Mouse (Mus musculus) frontal cortex, postnatal 14 days (tissue): Measurements from ENCODE around the gene Ccnb1.
"Not testable (repeated sequence)": the region's sequence is repeated elsewhere in the genome, so short reads cannot be mapped to it uniquely, and the experiment has no call there.

Experiments
- DNase-seq, 2 experiments: peaks; one replicate each; pipeline ENCODE4 v3.0.0; 2022; ENCODE audit warnings: low spot score in 2 of 2

The Ccnb1 gene

GRCm38 (mm10) chr13:100786414-100786867 lies at the start of gene Ccnb1:
Gene Ccnb1 (minus strand): TSS chr13:100786570.
- DNase-seq = peak; percentile 78 to 85

GRCm38 (mm10) chr13:100834777-100835176 lies 48.4 kb upstream of the Ccnb1 start:
- DNase-seq = no peak

GRCm38 (mm10) chr13:100833640-100834002 lies 47.3 kb upstream of the Ccnb1 start:
- no peak for DNase-seq

GRCm38 (mm10) chr13:100832741-100833639 lies 46.6 kb upstream of the Ccnb1 start, which contains the start of gene Slc30a5:
Gene Slc30a5 (minus strand): TSS chr13:100833427.
- peak; percentile 99 for DNase-seq

GRCm38 (mm10) chr13:100832188-100832587 lies 45.8 kb upstream of the Ccnb1 start:
- DNase-seq = no peak

GRCm38 (mm10) chr13:100831123-100831522 lies 44.8 kb upstream of the Ccnb1 start:
- no peak for DNase-seq

GRCm38 (mm10) chr13:100825627-100826410 lies 39.4 kb upstream of the Ccnb1 start:
- DNase-seq = no peak

GRCm38 (mm10) chr13:100824916-100825315 lies 38.5 kb upstream of the Ccnb1 start:
- no peak for DNase-seq

- no peak for DNase-seq
Observed at GRCm38 (mm10) chr13:100824306-100824705, 37.9 kb upstream of the Ccnb1 start.

- no peak for DNase-seq
Observed at GRCm38 (mm10) chr13:100823863-100824262, 37.5 kb upstream of the Ccnb1 start.

GRCm38 (mm10) chr13:100814451-100814850 lies 28.1 kb upstream of the Ccnb1 start:
- no peak for DNase-seq

GRCm38 (mm10) chr13:100805776-100806175 lies 19.4 kb upstream of the Ccnb1 start:
- no peak for DNase-seq

- no peak for DNase-seq
Observed at GRCm38 (mm10) chr13:100797171-100797570, 10.8 kb upstream of the Ccnb1 start.

- no peak for DNase-seq
Observed at GRCm38 (mm10) chr13:100789083-100789482, 2.7 kb upstream of the Ccnb1 start.

- DNase-seq = not testable (repeated sequence)
Observed at GRCm38 (mm10) chr13:100788057-100788456, 1.7 kb upstream of the Ccnb1 start.

GRCm38 (mm10) chr13:100787316-100788010 lies 1.1 kb upstream of the Ccnb1 start:
- no peak for DNase-seq

- no peak for DNase-seq
Observed at GRCm38 (mm10) chr13:100785806-100786413, 460 bp downstream of the Ccnb1 start.

- no peak for DNase-seq
Observed at GRCm38 (mm10) chr13:100777491-100777890, 8.9 kb downstream of the Ccnb1 start.

GRCm38 (mm10) chr13:100776710-100777109 lies 9.7 kb downstream of the Ccnb1 start:
- no peak for DNase-seq

GRCm38 (mm10) chr13:100776056-100776419 lies 10.3 kb downstream of the Ccnb1 start:
- DNase-seq = no peak

- DNase-seq = peak; percentile 63 to 74
Observed at GRCm38 (mm10) chr13:100775252-100776055, 10.9 kb downstream of the Ccnb1 start, which contains the start of gene Cenph. Gene Cenph (minus strand): TSS chr13:100775899.
